Mouse (Mus musculus): Measurements from ENCODE around the gene Fahd1.

- no peak for TF ChIP-seq CTCF (IDR thresholded peaks at IDR 0.05; ENCODE audit: borderline replicate concordance, control insufficient read depth, extremely low read depth, insufficient read depth, low read length, poor library complexity)
- TF ChIP-seq POLR2A (IDR thresholded peaks at IDR 0.05; ENCODE audit: control insufficient read depth, extremely low read depth, insufficient read depth, low read length, poor library complexity): no peak
These were observed 9.9 kb upstream of the Fahd1 start for GRCm38 (mm10) chr17:24860076-24860475.
